Mouse (Mus musculus): ENCODE measurements around the gene Pdgfc.

Pdgfc gene

GRCm38 (mm10) chr3:81150228-81150627 is 114.0 kb downstream of the Pdgfc start:
- DNase-seq (ENCODE audit: low spot score in 2 of 2), result no peak

DNA sequence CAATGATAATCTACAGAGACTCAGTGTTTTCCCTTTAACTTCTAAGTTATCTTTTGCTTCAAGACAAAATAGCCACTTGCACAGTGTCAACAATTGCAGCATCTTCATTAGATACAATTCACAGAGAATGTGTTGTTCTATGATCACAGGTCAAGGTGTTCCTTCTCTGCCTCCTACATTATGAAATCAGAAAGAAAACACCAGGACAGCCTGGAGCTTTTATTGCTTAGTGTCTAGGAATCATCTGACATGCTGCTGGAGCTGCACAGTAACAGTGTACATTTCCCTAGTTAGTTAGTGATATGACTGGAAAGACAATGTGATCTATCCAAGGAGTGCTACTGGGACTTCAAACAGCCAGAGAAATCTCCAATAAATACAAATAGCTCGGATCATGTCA is 118.2 kb downstream of the Pdgfc start:
- DNase-seq (ENCODE audit: low spot score in 2 of 2), result no peak

GRCm38 (mm10) chr3:81160457-81161165 is 124.4 kb downstream of the Pdgfc start:
- no peak for DNase-seq (ENCODE audit: low spot score in 2 of 2)

DNA sequence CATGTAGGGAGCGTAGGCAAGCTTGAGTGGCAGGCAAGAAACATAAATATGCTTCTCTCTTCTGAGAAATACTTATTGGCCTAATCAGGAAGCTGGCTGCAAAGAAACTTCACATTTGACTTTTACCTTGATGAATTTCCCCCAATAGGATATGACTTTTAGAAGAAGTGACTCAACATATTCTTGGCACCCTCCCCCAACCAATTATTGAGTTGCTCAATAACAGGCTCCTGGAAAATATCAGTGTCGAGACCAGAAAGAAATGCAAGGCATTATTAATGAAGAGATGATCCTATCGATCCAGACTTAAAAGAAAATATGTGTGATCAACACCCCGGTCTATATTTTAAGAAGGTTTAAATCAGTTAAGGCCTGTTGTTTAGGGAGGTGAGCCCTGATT is 125.9 kb downstream of the Pdgfc start:
- DNase-seq (ENCODE audit: low spot score in 2 of 2), result no peak

DNA sequence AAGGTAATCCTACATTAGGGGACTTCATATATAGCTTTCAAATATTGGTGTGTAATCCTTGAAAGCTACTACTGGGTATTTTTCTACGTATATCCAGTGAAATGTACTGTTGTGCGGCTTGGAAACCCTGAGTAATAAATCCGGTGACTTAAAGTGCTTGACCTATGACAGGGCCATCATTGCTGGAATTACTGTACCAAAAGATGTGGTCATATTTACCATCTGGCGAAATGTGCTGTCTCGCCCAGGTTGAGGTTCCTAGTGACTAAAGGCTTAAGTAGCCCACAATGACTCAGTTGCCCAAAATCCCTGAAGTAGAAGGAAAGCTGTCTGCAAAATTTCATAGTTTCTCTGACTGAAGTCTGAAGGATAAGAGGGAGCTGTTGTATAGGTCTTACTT is 127.9 kb downstream of the Pdgfc start:
- DNase-seq (ENCODE audit: low spot score in 2 of 2), result no peak

DNA sequence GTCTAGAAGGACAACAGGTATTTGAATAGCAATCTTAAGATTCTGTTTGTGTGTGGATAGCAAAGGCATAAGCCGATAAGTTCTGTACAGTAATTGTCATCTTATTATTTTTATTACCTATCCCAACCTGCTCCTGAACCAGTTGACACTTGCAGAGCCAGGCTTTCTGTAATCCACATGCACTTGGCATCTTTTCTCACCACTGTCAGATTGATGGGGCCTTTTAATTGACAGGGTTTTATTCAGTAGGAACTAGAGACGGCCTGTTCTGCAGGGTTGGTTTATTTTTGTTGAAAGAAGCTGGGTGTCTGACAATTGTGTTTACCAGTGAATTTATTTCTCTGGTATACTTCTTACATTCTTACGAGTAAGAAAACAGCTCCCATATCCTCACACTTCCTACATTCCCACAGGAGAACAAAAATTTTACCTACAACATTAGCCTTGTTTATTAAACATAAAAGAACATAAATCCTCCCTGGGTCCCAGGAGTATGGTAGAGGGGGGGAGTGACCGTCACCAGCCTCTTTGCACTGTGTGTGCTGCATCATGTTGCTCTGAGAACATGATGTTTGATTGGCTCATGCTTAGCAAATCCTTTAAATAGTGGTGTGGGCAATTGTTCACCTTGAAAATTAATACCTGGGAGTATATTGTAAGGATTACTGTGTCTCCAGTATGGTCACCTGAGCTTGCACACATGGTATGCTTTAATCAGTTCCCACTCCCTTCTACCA is 134.0 kb downstream of the Pdgfc start:
- no peak for DNase-seq (ENCODE audit: low spot score in 2 of 2)

DNA sequence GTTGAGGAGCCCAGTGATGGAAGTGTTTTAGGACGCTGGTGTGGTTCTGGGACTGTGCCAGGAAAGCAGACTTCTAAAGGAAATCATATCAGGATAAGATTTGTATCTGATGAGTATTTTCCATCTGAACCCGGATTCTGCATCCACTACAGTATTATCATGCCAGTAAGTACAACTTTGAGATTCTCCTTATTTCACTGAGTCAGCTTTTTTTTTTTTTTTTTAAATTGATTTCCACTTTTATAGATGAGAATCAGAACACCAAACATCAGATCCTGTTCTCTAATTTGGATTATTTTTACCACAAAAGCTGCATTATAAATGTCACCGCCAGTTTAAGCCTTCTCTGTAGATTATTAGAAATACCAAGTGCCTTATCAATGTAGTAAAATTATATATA is 138.6 kb downstream of the Pdgfc start:
- no peak for DNase-seq (ENCODE audit: low spot score in 2 of 2)

DNA sequence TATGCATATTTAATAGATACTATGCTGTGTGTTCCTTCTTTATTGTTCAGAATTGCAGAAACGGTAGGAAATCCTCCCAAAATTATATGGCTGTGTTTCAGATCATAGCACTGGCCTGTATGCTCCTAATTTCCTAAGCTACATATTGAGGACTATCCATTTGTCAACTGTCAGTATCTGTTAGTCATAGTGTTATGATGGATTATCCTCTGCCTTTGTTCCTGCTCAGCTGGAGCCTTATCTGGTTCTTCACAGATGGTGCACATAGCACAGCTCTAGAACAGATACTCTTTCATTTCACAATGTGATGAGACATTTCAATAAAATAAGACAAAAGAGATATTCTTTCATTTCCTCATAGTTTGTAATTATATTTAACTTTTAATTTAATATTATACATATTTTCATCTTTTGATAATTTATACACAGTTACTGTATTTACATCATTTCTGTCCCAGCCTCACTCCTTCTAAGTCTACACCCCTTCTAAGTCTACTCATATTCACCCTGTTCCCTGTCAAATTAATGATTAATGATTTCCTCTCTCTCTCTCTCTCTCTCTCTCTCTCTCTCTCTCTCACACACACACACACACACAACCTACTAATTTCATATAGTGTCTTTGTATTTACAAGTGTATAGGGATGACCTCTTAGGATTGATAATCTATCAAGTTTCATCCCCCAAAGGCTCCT is 145.2 kb downstream of the Pdgfc start:
- no peak for DNase-seq (ENCODE audit: low spot score in 2 of 2)

DNA sequence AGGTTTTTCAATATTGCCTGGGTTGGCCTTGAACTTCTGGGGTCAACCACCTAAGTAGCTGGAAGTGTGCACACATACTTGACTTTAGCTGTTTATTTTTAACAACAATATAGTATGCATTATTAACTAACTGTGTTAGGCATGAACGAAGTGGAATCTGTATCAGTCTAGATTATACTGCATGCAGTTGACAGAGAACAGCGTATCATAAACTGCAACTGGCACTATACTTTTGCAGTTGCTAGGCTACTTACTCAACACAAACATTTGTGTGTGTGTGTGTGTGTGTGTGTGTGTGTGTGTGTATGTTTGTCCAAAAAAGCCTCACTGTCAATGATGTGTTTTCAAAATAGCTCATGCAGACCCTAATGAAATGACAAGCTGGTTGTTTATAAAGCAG is 160.7 kb downstream of the Pdgfc start:
- DNase-seq (ENCODE audit: low spot score in 2 of 2), result no peak

DNA sequence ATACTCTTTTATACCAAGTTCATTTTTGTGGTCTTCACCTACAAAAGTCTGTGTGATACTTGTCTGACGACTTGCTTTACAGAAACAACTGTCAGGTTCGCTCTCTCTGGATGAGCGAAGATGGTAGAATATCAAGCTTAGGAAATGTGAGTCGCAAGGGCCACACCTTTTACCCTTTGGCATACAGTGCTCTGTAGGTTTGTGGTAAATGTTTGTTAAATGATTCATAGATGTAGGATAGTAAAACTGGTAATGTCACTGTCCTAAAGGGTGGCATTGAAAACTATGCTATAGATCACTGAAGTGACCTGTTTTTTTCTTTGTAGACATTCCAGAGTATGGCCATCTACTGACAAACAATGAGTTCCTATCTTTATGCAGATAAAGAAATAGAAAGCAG is 161.4 kb downstream of the Pdgfc start:
- DNase-seq (ENCODE audit: low spot score in 2 of 2), result no peak

DNA sequence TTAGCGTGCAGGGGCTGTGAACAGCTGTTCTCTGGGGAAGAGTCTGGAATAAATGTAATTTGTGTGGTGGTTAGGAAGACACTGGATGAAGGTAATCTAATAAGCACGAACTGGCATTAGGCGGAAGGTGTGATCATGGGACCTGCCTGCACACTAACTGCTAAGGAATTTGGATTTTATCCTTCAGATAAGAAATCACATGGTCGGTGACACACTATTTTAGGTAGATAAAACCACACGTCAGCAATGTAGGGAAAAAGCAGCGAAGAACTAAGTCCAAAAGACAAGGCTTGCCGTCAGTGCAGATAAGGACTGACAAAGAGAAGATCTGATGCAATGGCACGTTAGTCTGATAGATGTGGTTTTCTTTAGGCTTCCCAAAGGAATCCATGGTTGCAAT is 164.4 kb downstream of the Pdgfc start:
- no peak for DNase-seq (ENCODE audit: low spot score in 2 of 2)

DNA sequence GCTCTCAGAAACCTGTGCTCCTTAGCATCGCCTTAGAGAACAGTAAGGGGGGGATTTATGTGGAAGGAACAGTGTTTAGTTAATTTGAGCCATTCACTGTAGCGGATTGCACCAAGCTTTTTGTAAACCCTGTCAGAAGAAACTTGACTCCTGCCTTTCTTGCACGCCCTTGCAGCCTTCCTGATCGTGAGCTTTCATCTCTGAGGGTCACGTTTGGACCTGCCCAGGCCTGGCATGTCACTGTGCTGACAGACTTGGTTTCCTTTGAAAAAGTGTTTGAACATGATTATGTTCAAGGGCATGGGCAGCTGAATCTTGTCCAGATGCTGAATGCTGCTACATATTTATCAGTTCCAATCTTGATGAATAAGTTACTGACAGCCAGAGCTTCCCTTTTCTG is 169.0 kb downstream of the Pdgfc start:
- no peak for DNase-seq (ENCODE audit: low spot score in 2 of 2)

DNA sequence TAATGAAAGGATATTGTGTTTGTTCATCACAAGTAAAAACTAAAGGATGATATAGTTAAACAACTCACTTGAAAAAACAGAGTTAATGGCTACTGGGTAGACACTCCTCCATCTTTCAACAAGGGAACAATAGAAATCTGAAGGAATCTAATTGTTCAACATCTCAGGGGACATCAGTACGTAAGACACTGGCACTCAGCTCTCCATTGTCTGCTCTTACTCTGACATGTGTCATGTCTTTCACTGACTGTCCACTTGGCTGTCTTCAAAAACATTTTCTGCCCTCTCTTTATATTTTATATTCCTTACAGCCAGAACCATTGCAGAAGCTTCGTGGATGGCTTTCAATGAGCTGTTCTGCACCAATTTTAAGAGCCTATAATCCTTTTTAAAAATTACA is 172.0 kb downstream of the Pdgfc start:
- DNase-seq (ENCODE audit: low spot score in 2 of 2), result no peak

- DNase-seq (ENCODE audit: low spot score in 2 of 2), result no peak
Measured at GRCm38 (mm10) chr3:81211147-81211546, 174.9 kb downstream of the Pdgfc start.

DNA sequence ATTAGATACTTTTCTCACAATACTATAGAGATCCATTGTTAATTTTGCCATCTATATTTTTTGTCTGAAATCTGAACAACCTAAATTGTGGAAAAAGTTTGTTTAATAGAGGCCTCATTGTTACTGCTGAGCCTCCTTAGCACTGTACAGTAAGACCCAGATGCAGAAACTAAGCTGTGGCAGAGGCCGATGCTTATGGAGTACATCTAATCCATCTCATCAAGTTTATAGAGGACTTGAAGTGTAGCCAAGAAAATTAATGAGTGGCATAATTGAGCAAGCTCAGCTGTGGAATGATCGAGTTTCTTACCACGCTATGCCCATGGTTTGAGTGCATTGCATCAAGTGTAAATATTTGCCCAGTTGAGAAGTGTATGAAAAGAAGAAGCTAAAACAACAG is 175.4 kb downstream of the Pdgfc start:
- DNase-seq (ENCODE audit: low spot score in 2 of 2), result no peak

DNA sequence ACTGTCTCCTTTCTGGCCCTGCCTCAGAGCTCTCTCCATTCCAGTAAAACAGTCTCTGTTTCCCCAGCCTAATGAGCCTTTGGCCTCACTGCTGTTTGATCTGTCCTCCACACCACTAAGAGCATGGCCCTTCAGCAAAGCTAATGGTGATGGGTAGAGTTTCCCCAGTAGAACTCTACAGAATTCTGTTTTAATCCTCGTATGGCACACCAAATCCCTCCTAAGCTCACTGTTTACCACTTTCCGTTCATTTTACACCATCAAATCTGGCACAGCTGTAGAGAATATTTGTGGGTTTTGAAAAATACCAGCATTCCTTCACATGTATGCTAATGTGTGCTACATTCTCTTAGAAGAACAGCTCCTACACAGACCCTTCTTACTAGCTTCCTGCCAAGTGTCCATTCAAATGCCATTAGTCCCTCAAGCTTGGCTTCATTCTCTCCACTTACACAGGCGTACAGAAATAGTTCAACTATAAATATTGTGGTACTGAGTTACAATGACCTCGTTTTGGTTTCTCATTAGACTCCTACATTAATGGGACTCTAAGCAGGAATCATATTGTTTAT is 179.4 kb downstream of the Pdgfc start:
- no peak for DNase-seq (ENCODE audit: low spot score in 2 of 2)

- DNase-seq (ENCODE audit: low spot score in 2 of 2), result no peak
Measured at GRCm38 (mm10) chr3:81221682-81222081, 185.5 kb downstream of the Pdgfc start.

GRCm38 (mm10) chr3:81228344-81228743 is 192.1 kb downstream of the Pdgfc start:
- no peak for DNase-seq (ENCODE audit: low spot score in 2 of 2)

DNA sequence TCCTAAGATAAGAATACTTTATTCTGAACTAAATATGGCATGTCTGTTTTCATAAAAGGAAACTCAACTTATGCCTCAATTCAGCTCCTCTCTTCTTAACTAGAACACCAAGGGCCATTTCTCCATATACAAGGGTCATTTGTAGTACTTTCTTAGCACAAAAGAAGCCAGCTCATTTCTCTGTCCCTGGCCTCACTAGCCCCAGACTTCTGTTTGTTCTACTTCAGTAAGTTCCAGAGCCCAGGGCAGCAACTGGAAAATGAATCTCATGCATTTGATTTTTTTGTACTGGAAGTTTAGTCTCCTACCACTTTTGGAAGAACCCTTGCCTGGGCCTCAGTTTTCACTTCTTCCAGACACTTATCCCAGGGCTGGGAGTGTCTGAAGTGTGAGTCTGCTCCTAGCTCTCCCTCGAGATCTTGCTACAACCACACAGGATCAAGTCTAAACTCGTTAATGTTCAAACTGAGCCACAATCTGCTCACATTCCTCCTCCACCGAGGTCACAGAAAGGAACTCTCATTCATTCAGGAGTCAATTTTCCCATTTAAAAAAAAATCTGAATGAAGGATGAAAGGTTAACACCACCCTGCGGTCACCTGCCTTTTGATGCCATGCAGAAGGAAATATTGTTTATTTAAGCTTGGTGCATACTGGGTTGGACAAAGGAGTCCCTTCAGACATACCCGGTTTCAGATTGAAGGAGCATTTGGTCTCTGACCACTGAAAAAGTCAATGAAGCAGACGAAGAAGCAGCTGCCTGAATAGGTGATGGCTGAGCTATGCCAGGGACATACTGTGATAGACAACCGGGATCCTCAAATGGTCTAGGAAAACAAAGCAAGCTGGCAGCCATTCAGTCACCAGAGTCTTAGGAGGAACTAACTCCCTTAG is 206.7 kb downstream of the Pdgfc start:
- DNase-seq (ENCODE audit: low spot score in 2 of 2), result peak in 1 of 2 experiments; percentile 14

GRCm38 (mm10) chr3:81243591-81243990 is 207.4 kb downstream of the Pdgfc start:
- DNase-seq (ENCODE audit: low spot score in 2 of 2), result no peak

GRCm38 (mm10) chr3:81262801-81263200 is 226.6 kb downstream of the Pdgfc start:
- no peak for DNase-seq (ENCODE audit: low spot score in 2 of 2)
